Mouse (Mus musculus) limb, embryonic 12.5 days (tissue): ENCODE data around the gene Ppp1r27. TPM values are rescaled to one million over a fixed set of nuclear protein-coding genes. Genes with fewer than 3 reads are reported as not detected.
"Not testable (repeated sequence)": the region's sequence is repeated elsewhere in the genome, so short reads cannot be mapped to it uniquely, and the experiment has no call there.

Source experiments
- ATAC-seq: fragments of 200-750 bp; cut with Nextera tagmentation; 2 replicates; pipeline ENCODE4 v1.8.0; 2017; ENCODE audit warnings: low read depth, moderate TSS enrichment; ENCODE audit not compliant: insufficient number of reproducible peaks, insufficient read depth, low FRiP score, low TSS enrichment
- H3K27ac ChIP-seq: fragments of 300-500 bp; sonication (generic); 2 replicates; pipeline ENCODE4 v1.5.1; 2016; ENCODE audit warnings: mild to moderate bottlenecking, moderate library complexity
- H3K27me3 ChIP-seq: fragments of 300-500 bp; sonication (generic); 2 replicates; pipeline ENCODE4 v1.6.1; 2016; ENCODE audit warnings: mild to moderate bottlenecking, moderate library complexity
- H3K36me3 ChIP-seq: fragments of 300-500 bp; sonication (generic); 2 replicates; pipeline ENCODE4 v1.6.1; 2016; ENCODE audit warnings: mild to moderate bottlenecking, moderate library complexity
- H3K4me1 ChIP-seq: fragments of 300-500 bp; sonication (generic); replicated peaks from 2 replicates; pipeline ENCODE4 v1.6.1; 2016
- H3K4me2 ChIP-seq: fragments of 300-500 bp; sonication (generic); 2 replicates; pipeline ENCODE4 v1.6.1; 2016; ENCODE audit warnings: mild to moderate bottlenecking, moderate library complexity
- H3K4me3 ChIP-seq: fragments of 300-500 bp; sonication (generic); replicated peaks from 2 replicates; pipeline ENCODE4 v1.5.1; 2016; ENCODE audit warnings: mild to moderate bottlenecking
- H3K9ac ChIP-seq: fragments of 300-500 bp; sonication (generic); replicated peaks from 2 replicates; pipeline ENCODE4 v1.6.1; 2016; ENCODE audit warnings: mild to moderate bottlenecking, moderate library complexity
- H3K9me3 ChIP-seq: fragments of 300-500 bp; sonication (generic); 2 replicates; pipeline ENCODE4 v1.6.1; 2016; ENCODE audit warnings: mild to moderate bottlenecking, moderate library complexity
- WGBS: fragments of 180-500 bp; shearing (Covaris S2); methylation state at CpG from one replicate; pipeline ENCODE4 v1.1.7; 2016; 5-methylcytosine and 5-hydroxymethylcytosine counted together
- polyA plus RNA-seq: library from polyadenylated mRNA; unstranded; fragments of >200 nt; fragmentation: Nextera tagmentation; extraction: Ambion mirVana; gene quantifications from 2 replicates; pipeline ENCODE4 v1.2.1, GENCODE M21; 2016

Gene Ppp1r27
- polyA plus RNA-seq, 1 experiment from 2014 or later: not detected

DNA sequence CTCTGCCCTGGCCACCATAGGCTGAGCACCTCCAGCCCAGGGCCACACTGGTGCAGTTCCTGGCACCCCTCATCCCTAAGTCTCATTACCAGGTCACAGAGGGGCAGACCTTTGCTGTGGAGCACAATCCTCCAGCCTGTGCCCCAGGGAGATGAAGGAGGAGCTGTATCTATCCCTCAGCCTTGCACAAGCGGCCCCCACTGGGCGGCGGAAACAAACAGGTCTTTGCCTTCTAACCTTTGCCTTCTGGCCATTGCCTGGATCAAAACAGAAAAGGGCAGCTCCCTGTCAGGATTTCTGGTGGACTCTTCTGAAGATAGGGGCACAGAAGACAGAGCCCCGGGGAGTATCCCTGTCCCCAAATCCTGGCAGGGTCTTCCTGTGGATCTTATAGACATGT lies 22.0 kb downstream of the Ppp1r27 start:
- Histone ChIP-seq H3K27ac (no peak overlapping the region), H3K36me3 (no peaks in the 10 kb centered on the region), H3K9me3 (no peaks in the 10 kb centered on the region), H3K4me3 (no peak overlapping the region), H3K27me3 (peaks cover 66% of the 10 kb centered on the region), H3K4me2 (no peak overlapping the region), H3K4me1 (peaks cover 19% of the 10 kb centered on the region), H3K9ac (no peak overlapping the region)
- 60% methylated on average over 4 of the region's 4 CpGs for WGBS
- no peak for ATAC-seq

DNA sequence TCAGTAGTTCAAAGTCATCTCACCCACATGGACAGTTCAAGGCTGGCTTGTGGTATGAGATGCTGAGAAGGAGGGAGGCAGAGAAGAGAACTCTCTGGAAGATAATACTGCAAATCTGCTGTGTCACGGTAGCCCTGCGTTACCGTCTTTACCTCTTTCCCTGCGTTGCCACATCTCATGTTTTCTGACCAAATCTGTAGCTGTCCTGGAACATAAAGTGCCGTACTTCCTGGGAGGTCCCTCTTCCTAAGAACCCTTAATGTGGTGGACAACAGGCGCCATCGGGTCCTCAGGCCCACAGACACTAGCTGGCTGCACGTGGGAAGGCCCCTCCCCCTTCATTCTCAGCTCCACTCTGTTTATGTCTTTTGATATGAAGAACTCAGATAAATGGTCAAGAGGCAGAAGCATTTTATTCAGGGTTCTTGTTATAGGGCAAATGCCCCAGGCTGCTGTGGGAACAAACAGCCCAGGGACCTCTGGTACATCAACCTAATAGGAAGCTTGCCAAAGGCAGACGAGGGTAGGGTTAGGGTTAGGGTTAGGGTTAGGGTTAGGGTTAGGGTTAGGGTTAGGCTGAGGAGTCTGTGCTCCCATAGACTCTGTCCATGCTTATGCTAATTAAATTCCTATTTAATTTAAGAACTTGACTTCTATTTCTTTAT lies 23.1 kb downstream of the Ppp1r27 start:
- Histone ChIP-seq H3K4me1 (peaks cover 19% of the 10 kb centered on the region), H3K4me2 (no peak overlapping the region), H3K9me3 (no peaks in the 10 kb centered on the region), H3K4me3 (no peak overlapping the region), H3K36me3 (no peaks in the 10 kb centered on the region), H3K9ac (no peak overlapping the region), H3K27ac (no peak overlapping the region), H3K27me3 (peaks cover 55% of the 10 kb centered on the region)
- ATAC-seq: no peak
- 78% methylated on average over 9 of the region's 9 CpGs for WGBS

DNA sequence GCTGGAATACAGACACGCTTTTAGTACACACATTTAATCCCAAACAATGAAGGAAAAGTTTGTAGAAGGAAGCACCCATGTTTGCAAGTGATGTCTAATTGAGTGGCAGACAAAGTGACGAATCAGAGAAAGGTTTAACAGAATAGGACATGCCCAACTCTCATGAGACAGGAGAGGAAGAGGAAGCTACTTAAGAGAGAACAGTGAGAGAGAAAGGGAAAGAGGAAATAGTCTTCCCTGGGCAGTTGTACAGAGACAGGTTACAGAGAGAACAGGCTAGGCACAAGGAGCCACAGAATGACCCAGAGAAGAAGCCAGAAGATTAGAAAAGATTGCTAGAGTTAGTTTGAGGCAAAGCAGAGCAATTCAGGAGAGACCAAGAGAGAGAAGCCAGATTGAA lies 25.0 kb downstream of the Ppp1r27 start:
- H3K4me2 ChIP-seq: no peak overlapping the region
- H3K4me3 ChIP-seq: no peak overlapping the region
- no peak overlapping the region for H3K9ac ChIP-seq
- no peak for ATAC-seq
- H3K9me3 ChIP-seq: no peaks in the 10 kb centered on the region
- H3K27me3 ChIP-seq: peaks cover 36% of the 10 kb centered on the region
- H3K27ac ChIP-seq: no peak overlapping the region
- WGBS: 85% methylated on average over 2 of the region's 2 CpGs
- H3K4me1 ChIP-seq: peaks cover 11% of the 10 kb centered on the region
- no peaks in the 10 kb centered on the region for H3K36me3 ChIP-seq

DNA sequence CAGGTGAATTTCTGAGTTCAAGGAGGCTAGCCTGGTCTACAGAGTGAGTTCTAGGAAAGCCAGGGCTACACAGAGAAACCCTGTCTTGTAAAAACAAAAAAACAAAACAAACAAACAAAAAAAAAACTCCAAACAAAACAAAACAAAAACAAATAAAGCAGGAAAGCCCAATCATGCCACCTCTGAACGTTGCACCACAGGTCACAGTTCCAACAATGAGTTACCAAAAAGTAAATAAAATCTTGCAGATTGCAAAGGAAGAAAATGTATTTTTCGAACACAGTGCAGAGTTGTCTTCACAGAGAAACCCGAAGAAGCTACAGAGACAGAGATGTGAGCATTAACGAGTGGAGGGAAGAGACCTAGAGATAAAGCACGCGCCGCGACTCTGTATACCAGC lies 28.4 kb downstream of the Ppp1r27 start:
- H3K4me1 ChIP-seq: peaks cover 8% of the 10 kb centered on the region; the same call in 1 of the 2 replicates
- WGBS: 88% methylated on average over 8 of the region's 8 CpGs
- no peak for ATAC-seq
- H3K9me3 ChIP-seq: no peaks in the 10 kb centered on the region
- H3K4me2 ChIP-seq: no peak overlapping the region
- no peak overlapping the region for H3K27ac ChIP-seq
- no peaks in the 10 kb centered on the region for H3K36me3 ChIP-seq
- peaks cover 2% of the 10 kb centered on the region for H3K27me3 ChIP-seq
- no peak overlapping the region for H3K9ac ChIP-seq
- no peak overlapping the region for H3K4me3 ChIP-seq

DNA sequence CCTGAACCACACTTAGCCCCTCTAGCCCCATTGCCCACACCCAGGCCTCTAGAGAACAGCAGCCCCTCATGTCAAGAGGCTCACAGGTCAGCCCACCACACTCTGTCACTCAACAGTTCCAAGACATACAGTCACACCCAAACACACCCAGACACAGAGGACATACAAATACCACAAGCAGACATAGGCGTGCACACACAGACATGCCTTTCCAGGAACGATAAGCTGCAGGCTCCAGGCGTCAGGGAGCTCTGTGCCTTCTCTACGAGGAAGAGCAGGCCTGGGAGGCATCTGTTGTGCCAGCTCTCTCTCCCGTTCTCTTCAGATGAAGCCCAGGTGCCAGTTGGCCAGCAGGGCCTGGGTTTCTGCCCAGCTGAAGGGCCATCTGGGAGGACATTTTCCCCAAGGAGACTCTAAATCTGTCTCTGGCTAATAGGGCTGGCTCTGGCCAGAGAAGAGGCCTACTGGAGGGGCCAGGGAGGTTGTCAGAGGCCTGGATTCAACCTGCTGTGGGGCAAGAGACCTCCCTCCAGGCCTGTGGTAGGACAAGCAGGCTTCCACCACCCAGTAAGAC lies 29.9 kb downstream of the Ppp1r27 start:
- H3K4me3 ChIP-seq: no peak overlapping the region
- H3K9ac ChIP-seq: no peak overlapping the region
- H3K4me1 ChIP-seq: peaks cover 8% of the 10 kb centered on the region; the same call in 1 of the 2 replicates
- no peaks in the 10 kb centered on the region for H3K27me3 ChIP-seq
- H3K27ac ChIP-seq: no peak overlapping the region
- H3K36me3 ChIP-seq: no peaks in the 10 kb centered on the region
- H3K4me2 ChIP-seq: no peak overlapping the region
- ATAC-seq: no peak
- H3K9me3 ChIP-seq: no peaks in the 10 kb centered on the region
- 78% methylated on average over 5 of the region's 5 CpGs for WGBS

DNA sequence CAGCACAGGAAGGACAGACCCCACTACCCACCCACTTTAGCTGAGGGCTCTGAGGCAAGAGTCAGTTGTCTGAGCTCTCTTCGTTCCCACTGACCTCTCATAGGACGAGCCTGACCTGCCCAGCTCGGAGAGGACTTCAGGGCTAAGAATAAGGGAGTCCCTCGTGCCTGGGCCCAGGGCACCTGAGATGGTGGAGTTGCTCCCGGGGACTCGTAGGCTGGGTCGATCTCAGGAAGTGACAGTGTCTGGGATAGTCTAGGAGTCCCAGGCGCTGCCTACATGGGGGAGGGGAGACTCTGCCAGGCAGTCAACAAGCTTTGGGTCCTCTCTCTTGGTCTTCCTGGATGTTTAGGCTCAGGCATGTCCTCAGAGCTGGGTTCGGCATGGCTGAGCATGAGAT lies 30.4 kb downstream of the Ppp1r27 start:
- no peak for ATAC-seq
- Histone ChIP-seq H3K4me2 (no peak overlapping the region), H3K36me3 (no peaks in the 10 kb centered on the region), H3K9ac (no peak overlapping the region; the same call in 1 of the 2 replicates), H3K27ac (no peak overlapping the region), H3K4me3 (no peak overlapping the region), H3K27me3 (no peaks in the 10 kb centered on the region), H3K9me3 (no peaks in the 10 kb centered on the region), H3K4me1 (peaks cover 13% of the 10 kb centered on the region)
- 75% methylated on average over 9 of the region's 9 CpGs for WGBS

DNA sequence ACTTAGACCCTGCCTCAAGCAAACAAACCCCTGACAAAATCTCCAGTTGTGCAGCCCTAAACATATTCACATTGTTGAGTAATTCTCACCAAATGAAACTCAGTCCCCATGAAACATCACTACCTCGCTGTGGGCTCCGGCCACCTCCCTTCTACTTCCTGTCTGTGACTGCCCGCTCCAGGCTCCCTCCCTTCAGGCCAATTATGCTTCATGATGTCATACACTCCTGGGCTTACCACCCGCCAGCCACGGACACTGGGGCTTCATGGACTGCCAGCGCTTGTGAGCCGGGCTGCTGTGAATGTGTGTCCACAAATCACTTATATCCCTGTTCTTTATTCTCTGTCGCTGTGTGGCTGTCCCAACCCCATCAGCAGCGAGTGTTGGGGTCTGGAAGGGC lies 31.2 kb downstream of the Ppp1r27 start:
- no peaks in the 10 kb centered on the region for H3K9me3 ChIP-seq
- peaks cover 13% of the 10 kb centered on the region for H3K4me1 ChIP-seq
- no peak overlapping the region; the same call in 1 of the 2 replicates for H3K9ac ChIP-seq
- no peaks in the 10 kb centered on the region for H3K36me3 ChIP-seq
- 29% methylated on average over 9 of the region's 9 CpGs for WGBS
- no peak overlapping the region for H3K4me3 ChIP-seq
- H3K27me3 ChIP-seq: no peaks in the 10 kb centered on the region
- no peak for ATAC-seq
- H3K4me2 ChIP-seq: peak overlapping the region; percentile 17; the same call in 1 of the 2 replicates
- H3K27ac ChIP-seq: no peak overlapping the region

DNA sequence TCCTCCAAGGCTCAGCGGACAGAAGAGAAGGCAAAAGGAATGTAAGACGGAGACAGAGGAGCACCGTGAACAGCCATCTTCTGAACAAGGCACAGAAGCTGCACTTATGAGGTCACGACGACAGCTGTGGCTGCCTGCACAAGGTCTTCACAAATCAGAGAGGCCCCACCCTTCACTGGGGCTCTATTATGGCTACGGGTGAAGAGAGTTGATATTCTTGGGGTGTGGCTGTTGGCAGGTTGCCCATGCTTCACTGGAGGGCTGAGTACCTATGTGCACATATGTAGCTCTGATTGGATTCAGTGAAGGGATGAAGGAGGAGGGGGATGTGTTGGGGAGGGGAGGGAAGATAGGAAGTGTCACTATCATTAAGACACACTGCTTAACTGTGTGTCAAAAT lies 32.4 kb downstream of the Ppp1r27 start:
- Histone ChIP-seq H3K4me1 (peaks cover 13% of the 10 kb centered on the region), H3K36me3 (no peaks in the 10 kb centered on the region), H3K4me3 (no peak overlapping the region), H3K9ac (no peak overlapping the region), H3K27ac (no peak overlapping the region), H3K4me2 (no peak overlapping the region), H3K9me3 (no peaks in the 10 kb centered on the region), H3K27me3 (no peaks in the 10 kb centered on the region)
- ATAC-seq: no peak
- 73% methylated on average over 6 of the region's 6 CpGs for WGBS

DNA sequence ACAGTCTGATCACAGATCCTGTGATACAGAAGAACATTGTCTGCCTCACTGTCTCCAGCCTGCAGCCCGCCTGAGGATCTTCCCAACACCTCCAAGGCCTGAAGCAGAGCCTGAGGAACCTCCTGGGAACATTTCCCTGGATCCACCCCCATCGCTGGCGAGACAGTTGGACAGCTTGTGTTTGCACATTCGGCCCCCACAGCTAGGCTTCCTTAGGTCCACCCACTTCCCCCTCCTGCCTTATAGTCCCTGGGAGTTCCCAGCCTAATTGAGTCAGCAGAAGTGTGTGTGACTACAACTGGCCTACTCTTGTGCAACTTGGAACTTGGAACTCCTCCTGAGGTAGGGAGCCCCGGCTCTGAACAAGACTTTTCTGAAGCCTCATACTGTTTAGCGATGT lies 32.9 kb downstream of the Ppp1r27 start:
- Histone ChIP-seq H3K9ac (no peak overlapping the region), H3K36me3 (no peaks in the 10 kb centered on the region), H3K27ac (no peak overlapping the region), H3K27me3 (no peaks in the 10 kb centered on the region), H3K4me3 (no peak overlapping the region), H3K4me2 (no peak overlapping the region), H3K9me3 (no peaks in the 10 kb centered on the region), H3K4me1 (peaks cover 13% of the 10 kb centered on the region)
- WGBS: 68% methylated on average over 6 of the region's 6 CpGs
- ATAC-seq: no peak

DNA sequence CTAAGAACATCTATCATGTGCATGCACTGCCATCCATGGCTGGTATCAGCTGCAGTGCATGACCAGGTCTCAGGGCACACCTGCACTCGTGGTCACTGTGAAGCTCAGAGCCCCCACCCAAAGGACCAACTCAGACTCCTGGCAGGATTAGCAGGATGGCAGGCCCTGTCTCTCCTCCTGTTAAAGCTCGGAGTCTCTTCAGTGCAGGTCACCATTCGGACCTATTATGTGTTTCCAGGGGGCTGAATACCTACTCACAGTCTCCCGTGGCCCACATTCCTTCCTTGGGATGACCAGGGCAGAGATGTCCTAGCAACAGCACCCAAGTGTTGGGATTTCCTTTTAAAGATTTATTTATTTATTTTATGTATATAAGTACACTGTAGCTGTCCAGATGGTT lies 33.8 kb downstream of the Ppp1r27 start:
- no peak overlapping the region for H3K9ac ChIP-seq
- no peak overlapping the region for H3K4me3 ChIP-seq
- no peaks in the 10 kb centered on the region for H3K36me3 ChIP-seq
- H3K27ac ChIP-seq: no peak overlapping the region
- H3K4me1 ChIP-seq: peaks cover 13% of the 10 kb centered on the region
- no peaks in the 10 kb centered on the region for H3K27me3 ChIP-seq
- 83% methylated on average over 4 of the region's 4 CpGs for WGBS
- H3K9me3 ChIP-seq: no peaks in the 10 kb centered on the region
- H3K4me2 ChIP-seq: no peak overlapping the region
- ATAC-seq: no peak

- Histone ChIP-seq H3K9me3 (no peaks in the 10 kb centered on the region), H3K27me3 (no peaks in the 10 kb centered on the region), H3K4me2 (no peak overlapping the region), H3K36me3 (no peaks in the 10 kb centered on the region), H3K9ac (no peak overlapping the region), H3K4me3 (no peak overlapping the region), H3K4me1 (peaks cover 21% of the 10 kb centered on the region), H3K27ac (no peak overlapping the region)
- WGBS: 18% methylated on average over 17 of the region's 17 CpGs
- peak; percentile 73; the same call in 1 of the 2 replicates for ATAC-seq
These were observed 35.3 kb downstream of the Ppp1r27 start for GRCm38 (mm10) chr11:120515611-120516010.

- not testable (repeated sequence) for H3K27ac ChIP-seq, H3K4me2 ChIP-seq, H3K9me3 ChIP-seq, H3K4me3 ChIP-seq, H3K36me3 ChIP-seq, ATAC-seq, H3K27me3 ChIP-seq, H3K9ac ChIP-seq
- WGBS: 88% methylated on average over 2 of the region's 2 CpGs
- peaks cover 17% of the 10 kb centered on the region for H3K4me1 ChIP-seq
These were observed 36.7 kb downstream of the Ppp1r27 start for GRCm38 (mm10) chr11:120514262-120514661.
